Mouse (Mus musculus) erythroblast, adult 5-6 weeks (primary cell): ENCODE data around the gene Mrnip. TPM values are rescaled to one million over a fixed set of nuclear protein-coding genes. Genes with fewer than 3 reads are reported as not detected.

Experiments
- ATAC-seq: replicated peaks from 2 replicates; pipeline ENCODE4 v1.8.0; 2016; ENCODE audit warnings: moderate number of reproducible peaks, mild to moderate bottlenecking, moderate TSS enrichment, inconsistent platforms; ENCODE audit not compliant: poor library complexity, low FRiP score, severe bottlenecking
- total RNA-seq, 2 experiments: library from RNA; stranded (forward) in 1 of 2; stranded (reverse) in 1 of 2; fragments of 150-400 nt in 1 of 2; fragments of 200-764, 138-1000 nt in 1 of 2; gene quantifications; 2 replicates each; pipeline versions ENCODE4 v1.2.3 to v1.2.4; 2015 to 2017; ENCODE audit warnings: low replicate concordance in 2 of 2

Mrnip gene
- total RNA-seq, 2 experiments from 2014 or later = 2.8 to 9.8 TPM

DNA sequence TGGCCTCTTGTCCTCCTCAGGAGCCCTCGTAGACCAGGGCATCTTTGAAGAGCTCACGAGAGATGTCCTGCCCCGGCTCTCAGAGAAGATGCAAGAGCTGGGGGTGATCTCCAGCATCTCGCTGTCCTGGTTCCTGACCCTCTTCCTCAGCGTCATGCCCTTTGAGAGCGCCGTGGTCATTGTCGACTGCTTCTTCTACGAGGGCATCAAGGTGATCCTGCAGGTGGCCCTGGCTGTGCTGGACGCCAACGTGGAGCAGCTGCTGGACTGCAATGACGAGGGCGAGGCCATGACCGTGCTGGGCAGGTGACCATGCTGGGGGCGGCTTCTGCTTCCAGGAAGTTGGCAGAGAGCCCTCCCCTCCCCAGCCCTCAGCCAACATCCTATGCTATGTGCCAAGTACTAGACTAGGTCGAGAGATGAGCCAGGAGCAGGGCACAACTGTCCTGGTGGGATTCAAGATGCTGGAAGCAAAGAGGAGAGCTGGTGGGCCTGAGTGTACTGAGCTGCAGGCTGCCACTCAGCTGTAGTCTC lies 17.5 kb upstream of the Mrnip start:
- no peak for ATAC-seq

DNA sequence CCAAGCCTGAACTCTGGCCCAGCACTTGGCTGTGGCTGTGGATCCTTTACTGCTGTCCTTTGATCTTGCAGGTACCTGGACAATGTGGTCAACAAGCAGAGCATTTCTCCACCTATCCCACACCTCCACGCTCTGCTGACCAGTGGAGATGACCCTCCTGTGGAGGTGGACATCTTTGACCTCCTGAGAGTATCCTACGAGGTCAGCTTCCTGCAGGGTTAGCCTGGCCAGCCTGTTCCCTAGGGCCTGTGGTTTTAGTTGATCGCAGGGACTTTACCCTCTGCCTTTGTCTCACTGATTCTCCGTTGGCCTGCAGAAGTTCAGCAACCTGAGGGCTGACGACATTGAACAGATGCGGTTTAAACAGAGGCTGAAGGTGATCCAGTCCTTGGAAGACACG lies 15.9 kb upstream of the Mrnip start:
- no peak for ATAC-seq

GRCm38 (mm10) chr11:50159347-50159746 lies 14.9 kb upstream of the Mrnip start:
- ATAC-seq = no peak

- peak; percentile 85 for ATAC-seq
These were observed 12.5 kb upstream of the Mrnip start for GRCm38 (mm10) chr11:50161578-50162304.

GRCm38 (mm10) chr11:50162338-50163050 lies 11.8 kb upstream of the Mrnip start:
- no peak for ATAC-seq

GRCm38 (mm10) chr11:50168352-50168751 lies 5.9 kb upstream of the Mrnip start:
- no peak for ATAC-seq

DNA sequence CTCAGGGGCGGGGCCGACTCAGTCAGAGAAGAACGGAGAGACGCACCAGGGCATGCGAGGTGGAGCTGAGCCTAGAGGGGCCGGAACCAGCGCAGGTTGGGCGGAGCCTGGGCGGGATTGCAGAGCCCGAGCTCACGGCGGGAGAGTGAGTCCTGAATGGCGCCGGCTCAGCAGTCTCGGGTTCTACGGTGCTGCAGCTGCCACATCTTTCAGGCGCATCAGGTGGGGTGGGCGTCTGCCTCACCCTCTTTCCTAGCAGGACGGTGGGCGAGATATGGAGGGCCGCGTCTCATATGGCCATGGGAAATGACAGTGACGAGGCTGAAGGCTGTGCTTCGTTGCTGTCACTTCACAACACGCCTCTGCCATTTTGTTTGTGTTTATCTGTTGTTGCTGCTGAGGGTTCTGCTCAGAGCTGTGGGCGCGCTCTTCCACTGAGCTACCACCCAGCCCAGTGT lies 515 bp downstream of the Mrnip start:
- ATAC-seq = peak; percentile 97

DNA sequence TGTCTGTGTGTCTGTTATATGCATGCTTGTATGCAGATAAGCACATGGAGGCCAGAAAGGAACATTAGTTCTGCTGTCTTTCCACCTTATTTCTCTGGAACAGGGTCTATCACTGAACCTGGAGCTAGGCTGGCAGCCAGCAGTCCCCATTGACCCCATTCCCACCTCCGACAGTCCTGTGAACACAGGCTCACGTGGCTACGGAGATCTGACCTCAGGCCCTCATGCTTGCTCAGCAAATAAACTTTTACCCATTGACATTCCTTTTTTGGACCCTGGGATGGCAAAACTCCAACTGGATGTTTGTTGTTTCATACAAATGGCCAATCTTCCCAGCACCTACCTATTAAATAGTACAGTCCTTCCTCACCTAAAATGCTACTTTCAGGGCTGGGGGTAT lies 2.1 kb downstream of the Mrnip start:
- no peak for ATAC-seq

- ATAC-seq = no peak
These were observed 2.9 kb downstream of the Mrnip start for GRCm38 (mm10) chr11:50177111-50177510.

GRCm38 (mm10) chr11:50178532-50179488 lies 4.6 kb downstream of the Mrnip start:
- ATAC-seq = no peak

DNA sequence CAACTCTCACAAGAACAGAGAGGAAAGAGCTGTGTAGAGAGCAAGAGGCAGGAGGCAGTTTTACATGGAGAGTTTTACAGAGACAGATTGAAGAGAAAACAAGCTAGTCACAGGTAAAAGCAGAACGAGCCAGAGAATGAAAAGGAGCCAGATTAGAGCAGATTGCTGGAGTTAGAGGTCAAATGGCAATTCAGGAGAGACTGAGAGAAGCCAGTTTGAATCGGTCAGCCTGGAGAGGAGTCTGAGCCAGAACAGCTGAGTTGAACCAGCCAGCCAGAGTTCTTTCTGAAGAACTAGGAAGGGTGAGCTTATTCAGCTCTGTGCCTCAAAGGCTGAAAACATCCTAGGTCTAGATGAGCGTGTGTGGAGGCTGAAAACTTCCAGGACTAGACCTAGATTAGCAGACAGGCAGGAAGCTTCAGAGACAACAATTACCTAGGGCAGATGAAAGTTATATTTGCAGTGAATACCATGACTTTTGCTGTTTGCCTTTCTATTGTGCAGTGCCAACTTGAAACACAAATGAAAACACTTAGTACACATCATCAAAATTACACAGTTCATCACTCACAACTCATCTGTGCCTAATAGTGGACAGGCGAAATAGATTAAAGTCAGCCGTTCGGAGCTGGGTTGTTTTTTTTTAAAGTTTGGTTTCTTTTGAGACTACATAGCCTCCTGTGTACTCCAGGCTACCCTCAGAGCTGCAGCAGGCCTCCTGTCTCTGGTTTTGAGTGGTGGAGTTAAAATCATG lies 6.4 kb downstream of the Mrnip start:
- ATAC-seq = no peak

- ATAC-seq = no peak; the same call in 1 of the 2 replicates
These were observed 8.5 kb downstream of the Mrnip start for GRCm38 (mm10) chr11:50182702-50183101.

DNA sequence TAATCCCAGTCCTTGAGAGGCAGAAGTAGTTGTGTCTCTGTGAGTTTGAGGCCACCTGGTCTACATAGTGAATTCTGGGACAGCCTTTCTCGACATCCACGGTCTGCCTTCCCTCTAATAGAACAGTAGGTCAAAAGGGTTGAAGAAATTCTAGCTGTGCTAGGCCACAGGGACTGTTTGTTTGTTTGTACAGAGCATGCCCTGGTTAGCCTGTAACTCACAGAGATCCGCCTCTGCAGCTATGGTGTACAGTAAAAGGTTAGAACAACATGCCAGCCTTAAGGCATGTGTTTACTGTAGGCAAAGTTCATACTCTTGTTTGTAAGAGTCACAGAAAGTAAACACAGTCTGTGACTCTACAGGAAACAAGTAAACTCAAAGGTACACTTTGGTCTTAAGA lies 10.5 kb downstream of the Mrnip start:
- no peak for ATAC-seq

GRCm38 (mm10) chr11:50188682-50189081 lies 14.4 kb downstream of the Mrnip start:
- ATAC-seq = no peak

DNA sequence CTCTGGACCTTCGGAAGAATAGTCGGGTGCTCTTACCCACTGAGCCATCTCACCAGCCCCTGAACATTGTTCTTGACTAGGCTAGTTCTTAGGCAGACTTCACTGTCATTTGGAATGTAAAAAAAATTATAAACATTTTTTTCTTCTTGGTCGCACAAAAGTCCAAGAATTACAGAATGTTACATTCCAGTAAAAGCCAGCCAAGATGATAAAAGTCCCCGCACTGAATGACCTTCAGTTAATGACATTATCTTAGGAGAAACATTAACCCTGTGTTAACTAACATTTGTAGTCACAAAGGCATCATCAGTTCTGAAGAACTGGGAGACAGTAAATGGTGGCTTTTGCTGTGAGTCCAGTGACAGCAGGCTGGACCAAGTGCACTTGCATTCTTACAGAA lies 16.1 kb downstream of the Mrnip start:
- no peak for ATAC-seq

- ATAC-seq = no peak
These were observed 18.0 kb downstream of the Mrnip start for GRCm38 (mm10) chr11:50192278-50192677.

GRCm38 (mm10) chr11:50194070-50194469 lies 19.8 kb downstream of the Mrnip start:
- no peak for ATAC-seq

DNA sequence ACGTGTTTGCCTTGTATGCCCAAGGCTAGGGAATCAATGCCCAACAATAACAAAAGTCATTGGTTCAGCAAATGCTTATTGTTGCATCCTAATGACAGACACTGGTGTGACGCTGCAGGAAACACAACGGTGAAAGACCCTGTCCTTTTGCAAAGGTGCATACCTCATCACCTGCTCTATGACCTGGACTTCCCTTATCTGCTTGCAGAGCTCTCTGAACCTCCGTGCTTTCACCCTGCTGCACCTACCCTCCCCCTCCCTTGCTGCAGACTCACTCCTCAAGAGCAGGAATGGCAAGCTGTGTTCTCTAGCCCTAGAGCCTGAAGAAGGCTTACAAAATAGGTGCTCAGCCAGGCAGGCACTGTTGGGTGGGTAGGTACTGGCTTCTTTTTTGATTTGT lies 20.5 kb downstream of the Mrnip start:
- ATAC-seq = no peak

DNA sequence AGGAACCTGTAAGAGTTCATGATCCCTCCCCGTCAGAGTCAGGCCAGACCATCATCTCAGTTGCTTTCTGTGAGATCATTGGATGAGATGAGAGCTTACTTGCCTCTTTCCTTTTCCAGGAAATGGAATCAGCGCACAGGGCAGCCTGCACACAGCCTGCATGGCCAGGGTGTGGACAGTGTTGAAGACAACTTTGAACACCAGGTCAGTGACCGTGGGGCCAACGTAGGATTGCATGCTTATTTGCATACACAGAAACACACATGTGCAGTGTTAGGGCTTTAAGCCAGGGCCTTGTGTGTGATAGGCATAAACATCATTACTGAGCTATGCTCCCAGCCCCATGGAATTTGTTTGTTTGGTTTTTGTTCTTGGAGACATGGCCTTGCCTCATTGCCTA lies 23.3 kb downstream of the Mrnip start:
- no peak for ATAC-seq
